Mouse (Mus musculus) liver (tissue): ENCODE results near the gene Olfr1453.
"Not testable (repeated sequence)": the region's sequence is repeated elsewhere in the genome, so short reads cannot be mapped to it uniquely, and the experiment has no call there.

ENCODE experiments used
- DNase-seq: peaks from one replicate; pipeline ENCODE4 v3.0.0-alpha.2; 2020; ENCODE audit warnings: mixed read lengths

The Olfr1453 gene

GRCm38 (mm10) chr19:13028227-13028626 is at the start of gene Olfr1453:
TSS of gene Olfr1453 (minus strand) at chr19:13028327.
- DNase-seq: no peak

GRCm38 (mm10) chr19:13060310-13060709 is 32.2 kb upstream of the Olfr1453 start, which contains the start of gene Olfr1454:
TSS of gene Olfr1454 (plus strand) at chr19:13060610.
- DNase-seq: no peak

GRCm38 (mm10) chr19:12994714-12995113 is 33.4 kb downstream of the Olfr1453 start, which contains the start of gene Olfr1451:
TSS of gene Olfr1451 (plus strand) at chr19:12995014.
- DNase-seq: no peak

GRCm38 (mm10) chr19:12992316-12992715 is 35.8 kb downstream of the Olfr1453 start:
- DNase-seq: not testable (repeated sequence)
